Comparison of ENCODE assay signal across 28 mouse cellular contexts in genomic region chr3:144488787-144489186, GRCm38 (mm10).
A peak's percentile ranks its signal among the peaks of the same experiment; 100 is the strongest.
DNase-seq lines count a peak whose midpoint lies in the region; ATAC-seq and TF ChIP-seq lines count a peak whose summit lies in the region.
"Had no signal": no experiment of that assay in that cellular context is flagged by ENCODE, and none has a peak within 500 bp of the region (broad histone marks: within the 10 kb centered on the region; RNA-seq: fewer than 3 reads in every experiment).

No protein-coding gene starts in this region.

- H3K27ac ChIP-seq in liver, embryonic 12.5 days = no peak overlapping the region
- no peak overlapping the region for H3K27ac ChIP-seq in liver, postnatal 0 days (ENCODE audit: low read depth)
- H3K27ac ChIP-seq in liver, embryonic 13.5 days = no peak overlapping the region
- H3K27ac ChIP-seq in midbrain, embryonic 11.5 days (ENCODE audit: low read depth, low read length) = no peak overlapping the region
- H3K27ac ChIP-seq: embryonic facial prominence, embryonic 10.5 days; embryonic facial prominence, embryonic 12.5 days; forebrain, embryonic 10.5 days; forebrain, embryonic 12.5 days had no signal

- H3K4me2 ChIP-seq in liver, embryonic 12.5 days = no peak overlapping the region
- H3K4me2 ChIP-seq in liver, postnatal 0 days (ENCODE audit: low read depth, low read length) = no peak overlapping the region
- H3K4me2 ChIP-seq in liver, embryonic 13.5 days = no peak overlapping the region
- no peak overlapping the region for H3K4me2 ChIP-seq in midbrain, embryonic 11.5 days
- H3K4me2 ChIP-seq: embryonic facial prominence, embryonic 12.5 days; forebrain, embryonic 12.5 days had no signal

- 37% methylated on average over 2 of the region's 2 CpGs for WGBS in liver, embryonic 12.5 days (ENCODE audit: insufficient replicate concordance)
- WGBS in liver, postnatal 0 days (ENCODE audit: insufficient replicate concordance) = 53% methylated on average over 2 of the region's 2 CpGs
- WGBS in liver, embryonic 13.5 days (ENCODE audit: insufficient replicate concordance) = 20% methylated on average over 2 of the region's 2 CpGs
- 84% methylated on average over 2 of the region's 2 CpGs for WGBS in midbrain, embryonic 11.5 days

- TF ChIP-seq CTCF in liver, postnatal 0 days (IDR thresholded peaks at IDR 0.05; ENCODE audit: low read depth) = no peak
- no peak for TF ChIP-seq CTCF in G1E (IDR thresholded peaks at IDR 0.05; ENCODE audit: low read depth, low read length)

- H3K4me1 ChIP-seq in liver, embryonic 12.5 days = peaks cover 11% of the 10 kb centered on the region
- no peaks in the 10 kb centered on the region for H3K4me1 ChIP-seq in liver, postnatal 0 days (ENCODE audit: insufficient read depth)
- peaks cover 17% of the 10 kb centered on the region for H3K4me1 ChIP-seq in G1E (ENCODE audit: insufficient read depth, low read depth, low read length)
- H3K4me1 ChIP-seq in liver, embryonic 13.5 days (replicated peaks) = peaks cover 8% of the 10 kb centered on the region
- H3K4me1 ChIP-seq in midbrain, embryonic 11.5 days (ENCODE audit: control insufficient read depth, insufficient read depth, low read length) = no peaks in the 10 kb centered on the region
- H3K4me1 ChIP-seq: embryonic facial prominence, embryonic 10.5 days; embryonic facial prominence, embryonic 12.5 days; forebrain, embryonic 10.5 days; forebrain, embryonic 12.5 days had no signal

- peak; percentile 44 for ATAC-seq in liver, embryonic 12.5 days
- no peak for ATAC-seq in liver, postnatal 0 days
- ATAC-seq in G1E (ENCODE audit: extremely low read depth, insufficient number of reproducible peaks, low FRiP score, poor library complexity, severe bottlenecking) = peak; percentile 65
- ATAC-seq in liver, embryonic 13.5 days (ENCODE audit: low read depth) = peak; percentile 54; the same call in 1 of the 2 replicates
- peak; percentile 62; the same call in 1 of the 2 replicates for ATAC-seq in megakaryocyte-erythroid progenitor cell, adult 5-6 weeks (replicated peaks; ENCODE audit: low FRiP score, low TSS enrichment, poor library complexity, severe bottlenecking)
- no peak for ATAC-seq in erythroblast, adult 5-6 weeks (replicated peaks; ENCODE audit: low FRiP score, poor library complexity, severe bottlenecking)
- ATAC-seq in midbrain, embryonic 11.5 days (ENCODE audit: low FRiP score) = no peak
- ATAC-seq: activated CD4-positive, CD25-positive, alpha-beta regulatory T cell, adult 4 months; CD4-positive, CD25-positive, alpha-beta regulatory T cell, adult 4 months; forebrain, embryonic 14.5 days; forebrain, embryonic 16.5 days; Patski had no signal

- H3K9me3 ChIP-seq in liver, embryonic 12.5 days (replicated peaks) = no peaks in the 10 kb centered on the region
- no peaks in the 10 kb centered on the region for H3K9me3 ChIP-seq in liver, postnatal 0 days (ENCODE audit: low read length)
- H3K9me3 ChIP-seq in G1E (replicated peaks) = no peaks in the 10 kb centered on the region; the same call in 1 of the 2 replicates
- H3K9me3 ChIP-seq in liver, embryonic 13.5 days (replicated peaks) = no peaks in the 10 kb centered on the region
- no peaks in the 10 kb centered on the region for H3K9me3 ChIP-seq in midbrain, embryonic 11.5 days (ENCODE audit: control insufficient read depth, low read length)
- H3K9me3 ChIP-seq: embryonic facial prominence, embryonic 10.5 days; embryonic facial prominence, embryonic 12.5 days; forebrain, embryonic 10.5 days; forebrain, embryonic 12.5 days had no signal

- no peak overlapping the region for H3K9ac ChIP-seq in liver, embryonic 12.5 days
- no peak overlapping the region for H3K9ac ChIP-seq in liver, postnatal 0 days (replicated peaks)
- H3K9ac ChIP-seq in liver, embryonic 13.5 days = no peak overlapping the region
- H3K9ac ChIP-seq in midbrain, embryonic 11.5 days (ENCODE audit: low read length) = no peak overlapping the region
- H3K9ac ChIP-seq: embryonic facial prominence, embryonic 12.5 days; forebrain, embryonic 12.5 days had no signal

- H3K36me3 ChIP-seq in liver, embryonic 12.5 days = no peaks in the 10 kb centered on the region
- no peaks in the 10 kb centered on the region for H3K36me3 ChIP-seq in liver, postnatal 0 days (replicated peaks; ENCODE audit: insufficient read depth, low read length)
- H3K36me3 ChIP-seq in G1E (replicated peaks) = peaks cover 22% of the 10 kb centered on the region
- H3K36me3 ChIP-seq in liver, embryonic 13.5 days = no peaks in the 10 kb centered on the region
- no peaks in the 10 kb centered on the region for H3K36me3 ChIP-seq in midbrain, embryonic 11.5 days (ENCODE audit: control insufficient read depth, insufficient read depth, low read length)
- H3K36me3 ChIP-seq: embryonic facial prominence, embryonic 10.5 days; embryonic facial prominence, embryonic 12.5 days; forebrain, embryonic 10.5 days; forebrain, embryonic 12.5 days had no signal

- no peak for TF ChIP-seq EP300 in liver, postnatal 0 days (IDR thresholded peaks at IDR 0.05; ENCODE audit: low read depth)

- H3K27me3 ChIP-seq in liver, embryonic 12.5 days (replicated peaks) = no peaks in the 10 kb centered on the region
- H3K27me3 ChIP-seq in liver, postnatal 0 days (ENCODE audit: insufficient read depth, low read length) = no peaks in the 10 kb centered on the region
- H3K27me3 ChIP-seq in G1E (ENCODE audit: insufficient read depth, low read length) = no peaks in the 10 kb centered on the region
- H3K27me3 ChIP-seq in liver, embryonic 13.5 days = no peaks in the 10 kb centered on the region
- H3K27me3 ChIP-seq in midbrain, embryonic 11.5 days (ENCODE audit: control insufficient read depth, insufficient read depth, low read length) = no peaks in the 10 kb centered on the region
- H3K27me3 ChIP-seq: CH12.LX; embryonic facial prominence, embryonic 12.5 days; forebrain, embryonic 12.5 days; Patski had no signal

- no peak overlapping the region for H3K4me3 ChIP-seq in liver, embryonic 12.5 days
- H3K4me3 ChIP-seq in liver, postnatal 0 days (ENCODE audit: low read depth, low read length) = no peak overlapping the region
- no peak overlapping the region for H3K4me3 ChIP-seq in G1E (ENCODE audit: low read depth, low read length)
- no peak overlapping the region for H3K4me3 ChIP-seq in liver, embryonic 13.5 days (replicated peaks)
- H3K4me3 ChIP-seq in midbrain, embryonic 11.5 days (ENCODE audit: low read depth, low read length) = no peak overlapping the region
- H3K4me3 ChIP-seq: embryonic facial prominence, embryonic 10.5 days; embryonic facial prominence, embryonic 12.5 days; erythroblast, embryonic 14.5 days; forebrain, embryonic 10.5 days; forebrain, embryonic 12.5 days had no signal

- DNase-seq in liver, postnatal 0 days = no peak
- DNase-seq in G1E (ENCODE audit: low spot score) = no peak
- no peak for DNase-seq in liver, embryonic 13.5 days
- no peak for DNase-seq in lung, postnatal 25 days (ENCODE audit: low spot score)
- no peak for DNase-seq in midbrain, embryonic 11.5 days (ENCODE audit: low spot score, missing footprints)
- DNase-seq: adrenal gland, adult 8-10 months; adrenal gland, postnatal 14 days; adrenal gland, postnatal 36 days; B cell, adult 2 months; cerebellum, adult 11-12 months; cerebellum, adult 2 months; cerebellum, adult 9-10 months; cerebellum, postnatal 10 days; cerebellum, postnatal 25 days had no signal

Comparison
In these comparisons a context has a peak if more than half of its experiments do, and no peak if none do; other contexts are left out.
1. ATAC-seq: peak in liver, embryonic 12.5 days (single experiment), G1E (single experiment), liver, embryonic 13.5 days (single experiment) and megakaryocyte-erythroid progenitor cell, adult 5-6 weeks (single experiment); none in liver, postnatal 0 days (single experiment), erythroblast, adult 5-6 weeks (single experiment) and midbrain, embryonic 11.5 days (single experiment).